Mouse (Mus musculus): ENCODE measurements at regions not wholly inside any gene's neighbourhood (a gene's known extent, or its start where the extent isn't known, plus 50 kb on each side); places are given as distances from the start of the nearest gene placed in this dataset.

GRCm38 (mm10) chr1:61331906-61332305 is 306.7 kb upstream of the Pard3b start:
- H3K27me3 ChIP-seq (ENCODE audit: control insufficient read depth, insufficient read depth, low read length, poor library complexity, severe bottlenecking): no peaks in the 10 kb centered on the region
- H3K36me3 ChIP-seq (ENCODE audit: control insufficient read depth, insufficient read depth, low read length, poor library complexity, severe bottlenecking): no peaks in the 10 kb centered on the region
- DNase-seq (ENCODE audit: low read depth, low spot score): no peak

GRCm38 (mm10) chr1:61336367-61336766 is 302.3 kb upstream of the Pard3b start:
- no peak for DNase-seq (ENCODE audit: low read depth, low spot score)
- no peaks in the 10 kb centered on the region for H3K36me3 ChIP-seq (ENCODE audit: control insufficient read depth, insufficient read depth, low read length, poor library complexity, severe bottlenecking)
- no peaks in the 10 kb centered on the region for H3K27me3 ChIP-seq (ENCODE audit: control insufficient read depth, insufficient read depth, low read length, poor library complexity, severe bottlenecking)

- no peaks in the 10 kb centered on the region for H3K36me3 ChIP-seq (ENCODE audit: control insufficient read depth, insufficient read depth, low read length, poor library complexity, severe bottlenecking)
- no peaks in the 10 kb centered on the region for H3K27me3 ChIP-seq (ENCODE audit: control insufficient read depth, insufficient read depth, low read length, poor library complexity, severe bottlenecking)
- no peak for DNase-seq (ENCODE audit: low read depth, low spot score)
Observed at GRCm38 (mm10) chr1:61352921-61353320, 285.7 kb upstream of the Pard3b start.

- Histone ChIP-seq H3K27me3 (ENCODE audit: control insufficient read depth, insufficient read depth, low read length, poor library complexity, severe bottlenecking) (no peaks in the 10 kb centered on the region), H3K36me3 (ENCODE audit: control insufficient read depth, insufficient read depth, low read length, poor library complexity, severe bottlenecking) (no peaks in the 10 kb centered on the region)
- no peak for DNase-seq (ENCODE audit: low read depth, low spot score)
Observed at GRCm38 (mm10) chr1:61353481-61353880, 285.1 kb upstream of the Pard3b start.

GRCm38 (mm10) chr1:61355241-61355640 is 283.4 kb upstream of the Pard3b start:
- DNase-seq (ENCODE audit: low read depth, low spot score): no peak
- Histone ChIP-seq H3K27me3 (ENCODE audit: control insufficient read depth, insufficient read depth, low read length, poor library complexity, severe bottlenecking) (no peaks in the 10 kb centered on the region), H3K36me3 (ENCODE audit: control insufficient read depth, insufficient read depth, low read length, poor library complexity, severe bottlenecking) (no peaks in the 10 kb centered on the region)

- no peaks in the 10 kb centered on the region for H3K36me3 ChIP-seq (ENCODE audit: control insufficient read depth, insufficient read depth, low read length, poor library complexity, severe bottlenecking)
- no peak for DNase-seq (ENCODE audit: low read depth, low spot score)
Observed at GRCm38 (mm10) chr1:61359011-61359930, 279.4 kb upstream of the Pard3b start.

GRCm38 (mm10) chr1:61372581-61372980 is 266.0 kb upstream of the Pard3b start:
- no peaks in the 10 kb centered on the region for H3K27me3 ChIP-seq (ENCODE audit: control insufficient read depth, insufficient read depth, low read length, poor library complexity, severe bottlenecking)
- no peak for DNase-seq (ENCODE audit: low read depth, low spot score)
- H3K36me3 ChIP-seq (ENCODE audit: control insufficient read depth, insufficient read depth, low read length, poor library complexity, severe bottlenecking): no peaks in the 10 kb centered on the region

More at GRCm38 (mm10) chr1:61359011-61359930, 279.4 kb upstream of the Pard3b start:
- H3K27me3 ChIP-seq (ENCODE audit: control insufficient read depth, insufficient read depth, low read length, poor library complexity, severe bottlenecking): no peaks in the 10 kb centered on the region

- no peak for DNase-seq (ENCODE audit: low read depth, low spot score)
- no peaks in the 10 kb centered on the region for H3K27me3 ChIP-seq (ENCODE audit: control insufficient read depth, insufficient read depth, low read length, poor library complexity, severe bottlenecking)
- H3K36me3 ChIP-seq (ENCODE audit: control insufficient read depth, insufficient read depth, low read length, poor library complexity, severe bottlenecking): no peaks in the 10 kb centered on the region
Observed at GRCm38 (mm10) chr1:61373661-61374491, 264.7 kb upstream of the Pard3b start.

- H3K27me3 ChIP-seq (ENCODE audit: control insufficient read depth, insufficient read depth, low read length, poor library complexity, severe bottlenecking): no peaks in the 10 kb centered on the region
- no peaks in the 10 kb centered on the region for H3K36me3 ChIP-seq (ENCODE audit: control insufficient read depth, insufficient read depth, low read length, poor library complexity, severe bottlenecking)
- DNase-seq (ENCODE audit: low read depth, low spot score): no peak
Observed at GRCm38 (mm10) chr1:61376417-61376816, 262.2 kb upstream of the Pard3b start.

- H3K27me3 ChIP-seq (ENCODE audit: control insufficient read depth, insufficient read depth, low read length, poor library complexity, severe bottlenecking): no peaks in the 10 kb centered on the region
- DNase-seq (ENCODE audit: low read depth, low spot score): peak; percentile 68
- H3K36me3 ChIP-seq (ENCODE audit: control insufficient read depth, insufficient read depth, low read length, poor library complexity, severe bottlenecking): no peaks in the 10 kb centered on the region
Observed at GRCm38 (mm10) chr1:61377070-61377469, 261.6 kb upstream of the Pard3b start.

- no peaks in the 10 kb centered on the region for H3K36me3 ChIP-seq (ENCODE audit: control insufficient read depth, insufficient read depth, low read length, poor library complexity, severe bottlenecking)
- no peaks in the 10 kb centered on the region for H3K27me3 ChIP-seq (ENCODE audit: control insufficient read depth, insufficient read depth, low read length, poor library complexity, severe bottlenecking)
- no peak for DNase-seq (ENCODE audit: low read depth, low spot score)
Observed at GRCm38 (mm10) chr1:61378240-61378639, 260.4 kb upstream of the Pard3b start.

GRCm38 (mm10) chr1:61379771-61380517 is 258.7 kb upstream of the Pard3b start:
- no peak for DNase-seq (ENCODE audit: low read depth, low spot score)
- no peaks in the 10 kb centered on the region for H3K36me3 ChIP-seq (ENCODE audit: control insufficient read depth, insufficient read depth, low read length, poor library complexity, severe bottlenecking)
- H3K27me3 ChIP-seq (ENCODE audit: control insufficient read depth, insufficient read depth, low read length, poor library complexity, severe bottlenecking): no peaks in the 10 kb centered on the region

- no peak for DNase-seq (ENCODE audit: low read depth, low spot score)
- Histone ChIP-seq H3K27me3 (ENCODE audit: control insufficient read depth, insufficient read depth, low read length, poor library complexity, severe bottlenecking) (no peaks in the 10 kb centered on the region; the same call in 1 of the 2 replicates), H3K36me3 (ENCODE audit: control insufficient read depth, insufficient read depth, low read length, poor library complexity, severe bottlenecking) (no peaks in the 10 kb centered on the region)
Observed at GRCm38 (mm10) chr1:61387587-61387986, 251.0 kb upstream of the Pard3b start.

GRCm38 (mm10) chr1:61397796-61398195 is 240.8 kb upstream of the Pard3b start:
- Histone ChIP-seq H3K36me3 (ENCODE audit: control insufficient read depth, insufficient read depth, low read length, poor library complexity, severe bottlenecking) (no peaks in the 10 kb centered on the region), H3K27me3 (ENCODE audit: control insufficient read depth, insufficient read depth, low read length, poor library complexity, severe bottlenecking) (no peaks in the 10 kb centered on the region)
- no peak for DNase-seq (ENCODE audit: low read depth, low spot score)

All from splenic B cell, adult 2 months (primary cell).